Mouse (Mus musculus) midbrain, embryonic 15.5 days (tissue): ENCODE data around the gene 4930558K02Rik. TPM values are rescaled to one million over a fixed set of nuclear protein-coding genes. Genes with fewer than 3 reads are reported as not detected.

Source experiments
- ATAC-seq: fragments of 200-750 bp; cut with Nextera tagmentation; replicated peaks from 2 replicates; pipeline ENCODE4 v1.8.0; 2017; ENCODE audit warnings: moderate TSS enrichment
- H3K27ac ChIP-seq: fragments of 300-500 bp; sonication (generic); 2 replicates; pipeline ENCODE4 v1.5.1; 2015; ENCODE audit warnings: mild to moderate bottlenecking, inconsistent platforms
- H3K27me3 ChIP-seq: fragments of 300-500 bp; sonication (generic); replicated peaks from 2 replicates; pipeline ENCODE4 v1.6.1; 2015; ENCODE audit warnings: inconsistent platforms
- H3K36me3 ChIP-seq: fragments of 300-500 bp; sonication (generic); replicated peaks from 2 replicates; pipeline ENCODE4 v1.6.1; 2015; ENCODE audit warnings: inconsistent platforms
- H3K4me1 ChIP-seq: fragments of 300-500 bp; sonication (generic); 2 replicates; pipeline ENCODE4 v1.6.1; 2015; ENCODE audit warnings: inconsistent platforms
- H3K4me2 ChIP-seq: fragments of 300-500 bp; sonication (generic); 2 replicates; pipeline ENCODE4 v1.6.1; 2015; ENCODE audit warnings: inconsistent platforms, mild to moderate bottlenecking, moderate library complexity
- H3K4me3 ChIP-seq: fragments of 300-500 bp; sonication (generic); 2 replicates; pipeline ENCODE4 v1.5.1; 2015; ENCODE audit warnings: mild to moderate bottlenecking, inconsistent platforms
- H3K9ac ChIP-seq: fragments of 300-500 bp; sonication (generic); 2 replicates; pipeline ENCODE4 v1.6.1; 2015; ENCODE audit warnings: mild to moderate bottlenecking, inconsistent platforms
- H3K9me3 ChIP-seq: fragments of 300-500 bp; sonication (generic); 2 replicates; pipeline ENCODE4 v1.6.1; 2016; ENCODE audit warnings: inconsistent platforms
- WGBS: fragments of 180-500 bp; shearing (Covaris S2); methylation state at CpG from one replicate; pipeline ENCODE4 v1.1.7; 2015; ENCODE audit warnings: mixed read lengths; 5-methylcytosine and 5-hydroxymethylcytosine counted together
- polyA plus RNA-seq: library from polyadenylated mRNA; unstranded; fragments of >200 nt; fragmentation: Nextera tagmentation; extraction: Ambion mirVana; gene quantifications from 2 replicates; pipeline ENCODE4 v1.2.1, GENCODE M21; 2015

The 4930558K02Rik gene
- polyA plus RNA-seq, 1 experiment from 2014 or later = 0.22 TPM

DNA sequence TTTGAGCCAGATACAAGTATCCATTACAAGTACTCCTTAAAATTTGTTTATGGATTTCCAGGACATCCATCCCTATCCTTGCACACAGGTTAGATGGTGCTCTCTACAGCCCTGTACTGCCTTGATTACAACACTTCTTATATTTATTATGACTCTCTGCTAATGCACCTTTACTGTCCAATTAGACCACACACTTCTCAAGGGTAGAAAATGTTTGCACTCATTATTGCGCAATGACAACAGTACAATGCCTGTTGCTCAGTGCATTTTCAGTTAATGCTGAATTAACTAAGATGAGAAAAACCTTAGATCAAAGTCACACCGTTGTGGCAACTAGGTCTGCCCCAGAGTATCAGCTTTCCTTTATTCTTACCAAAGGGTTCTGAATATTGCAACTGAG is 51.5 kb downstream of the 4930558K02Rik start:
- Histone ChIP-seq H3K4me3 (no peak overlapping the region), H3K36me3 (no peaks in the 10 kb centered on the region), H3K9ac (no peak overlapping the region), H3K4me1 (no peaks in the 10 kb centered on the region), H3K4me2 (no peak overlapping the region), H3K9me3 (no peaks in the 10 kb centered on the region), H3K27ac (no peak overlapping the region), H3K27me3 (no peaks in the 10 kb centered on the region)
- ATAC-seq = no peak
- 86% methylated on average over 2 of the region's 2 CpGs for WGBS

DNA sequence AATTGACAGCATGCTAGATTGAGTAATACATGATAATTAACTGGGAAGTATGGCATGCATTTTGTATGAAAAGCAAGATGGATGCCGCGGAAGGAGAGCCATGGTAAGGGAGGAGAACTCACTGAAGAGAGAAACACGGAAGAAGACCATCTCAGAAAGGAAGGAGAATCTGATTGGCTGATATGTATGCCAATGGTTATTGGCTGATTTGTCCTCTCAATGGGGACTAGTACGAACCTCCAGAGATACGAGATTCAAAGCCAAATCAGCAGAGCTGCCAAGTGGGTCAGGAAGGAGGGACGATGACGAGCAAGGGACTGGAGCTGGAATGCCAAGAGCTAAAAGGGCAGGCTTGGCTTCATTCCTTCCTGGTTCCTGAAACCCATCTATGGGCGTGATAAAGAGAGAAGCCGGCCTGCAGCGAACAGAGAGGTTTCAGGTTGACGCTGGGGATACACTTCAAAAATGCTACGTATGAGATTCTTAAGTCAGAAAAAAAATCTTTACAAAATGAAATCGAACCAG is 54.1 kb downstream of the 4930558K02Rik start:
- H3K9me3 ChIP-seq = no peaks in the 10 kb centered on the region

DNA sequence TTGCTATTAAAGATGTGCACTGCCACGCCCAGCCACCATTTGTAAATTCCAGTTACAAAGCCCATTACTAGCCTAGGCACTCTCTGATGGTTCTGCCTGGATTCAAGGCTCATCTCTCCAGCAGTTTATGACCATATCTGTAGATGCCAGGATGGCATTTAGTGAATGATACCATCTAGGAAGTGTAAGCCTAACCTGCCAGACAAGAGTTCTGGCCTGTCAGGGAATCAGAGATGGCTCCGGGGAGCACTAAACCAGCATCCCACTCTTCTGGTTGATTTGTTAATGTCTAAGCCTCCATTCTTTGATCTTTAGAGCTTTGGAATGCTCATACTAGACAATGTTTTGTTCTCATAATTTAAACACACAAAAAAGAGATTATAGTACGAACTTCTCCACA is 55.1 kb downstream of the 4930558K02Rik start:
- Histone ChIP-seq H3K4me3 (no peak overlapping the region), H3K9me3 (no peaks in the 10 kb centered on the region), H3K36me3 (no peaks in the 10 kb centered on the region), H3K27me3 (no peaks in the 10 kb centered on the region), H3K4me2 (no peak overlapping the region), H3K27ac (no peak overlapping the region), H3K9ac (no peak overlapping the region), H3K4me1 (no peaks in the 10 kb centered on the region)
- 41% methylated on average over 3 of the region's 3 CpGs for WGBS
- no peak for ATAC-seq

More for the DNA sequence above, 54.1 kb downstream of the 4930558K02Rik start:
- WGBS = 89% methylated on average over 13 of the region's 13 CpGs
- no peaks in the 10 kb centered on the region for H3K27me3 ChIP-seq
- no peak for ATAC-seq
- H3K36me3 ChIP-seq = no peaks in the 10 kb centered on the region
- H3K27ac ChIP-seq = no peak overlapping the region
- no peak overlapping the region for H3K4me2 ChIP-seq
- no peaks in the 10 kb centered on the region for H3K4me1 ChIP-seq
- no peak overlapping the region for H3K4me3 ChIP-seq
- no peak overlapping the region for H3K9ac ChIP-seq

DNA sequence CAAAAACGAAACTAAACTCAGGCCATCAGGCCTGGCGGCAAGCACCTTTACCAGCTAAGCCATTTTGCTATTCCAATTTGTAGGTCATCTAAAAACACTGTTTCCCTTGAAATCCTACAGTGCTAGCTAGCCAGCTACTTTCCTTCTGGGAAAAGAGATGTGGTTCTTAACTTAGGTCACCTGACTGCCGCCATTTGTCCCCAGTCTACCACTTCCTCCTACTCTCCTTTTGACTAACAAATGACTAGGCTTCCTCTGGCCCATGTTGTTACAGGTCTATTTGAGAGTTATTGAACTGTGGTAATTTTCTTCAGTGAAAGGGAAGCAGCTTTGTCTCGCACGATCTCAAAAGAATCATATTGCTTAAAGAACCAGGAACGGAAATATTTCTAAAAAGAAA is 57.5 kb downstream of the 4930558K02Rik start:
- H3K9me3 ChIP-seq = no peaks in the 10 kb centered on the region
- H3K4me1 ChIP-seq = no peaks in the 10 kb centered on the region
- WGBS = 82% methylated on average over 6 of the region's 6 CpGs
- H3K27ac ChIP-seq = no peak overlapping the region
- H3K9ac ChIP-seq = no peak overlapping the region
- no peaks in the 10 kb centered on the region for H3K27me3 ChIP-seq
- no peaks in the 10 kb centered on the region for H3K36me3 ChIP-seq
- no peak overlapping the region for H3K4me2 ChIP-seq
- no peak for ATAC-seq
- no peak overlapping the region for H3K4me3 ChIP-seq

DNA sequence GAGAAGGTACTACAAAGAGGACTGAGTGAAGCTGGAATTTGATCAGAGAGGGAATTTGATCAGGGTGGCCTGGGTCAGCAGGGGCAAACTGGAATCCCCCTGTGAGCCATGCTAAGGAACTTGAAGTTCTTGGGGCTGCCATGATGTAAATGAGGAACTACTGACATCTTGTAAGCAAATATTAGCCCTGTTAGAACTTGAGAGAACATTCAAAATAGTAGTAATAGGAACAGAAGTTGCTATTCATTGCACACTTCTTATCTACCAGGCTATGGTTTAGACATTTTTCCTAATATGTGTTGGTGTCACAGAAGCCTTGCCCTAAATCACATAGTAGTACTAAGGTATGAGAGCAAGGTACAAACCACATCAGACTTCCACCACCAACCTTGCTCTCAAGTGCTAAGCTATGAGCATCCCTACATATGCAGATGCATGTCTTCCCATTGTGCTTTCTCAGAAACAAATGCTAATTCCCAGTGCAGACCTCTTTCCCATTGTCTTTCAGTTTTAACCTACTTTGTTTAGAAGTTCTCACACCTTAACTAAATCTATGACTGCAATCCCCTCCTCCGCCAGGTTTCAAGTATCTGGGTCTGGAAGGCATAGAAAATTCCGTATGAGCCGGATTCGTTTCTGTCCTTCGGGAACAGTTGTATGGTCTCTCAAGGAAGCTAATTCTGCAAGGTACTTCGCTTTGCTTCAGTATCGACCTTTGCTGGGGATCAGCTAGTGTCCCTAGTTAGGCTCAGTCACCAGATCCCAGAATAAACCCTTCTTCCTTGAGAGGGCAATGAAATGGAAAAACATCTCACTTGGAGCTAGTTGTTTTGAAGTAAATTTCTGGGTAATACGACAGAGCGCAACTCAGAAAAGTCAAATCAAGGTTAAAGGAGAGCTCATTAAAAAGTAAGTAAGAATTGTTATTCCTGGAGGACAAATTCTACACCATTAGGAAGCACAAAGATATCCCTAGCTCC is 58.7 kb downstream of the 4930558K02Rik start:
- no peak for ATAC-seq
- Histone ChIP-seq H3K9me3 (no peaks in the 10 kb centered on the region), H3K27me3 (no peaks in the 10 kb centered on the region), H3K4me3 (no peak overlapping the region), H3K36me3 (no peaks in the 10 kb centered on the region), H3K4me1 (no peaks in the 10 kb centered on the region), H3K27ac (no peak overlapping the region), H3K9ac (no peak overlapping the region), H3K4me2 (no peak overlapping the region)
- 83% methylated on average over 9 of the region's 9 CpGs for WGBS

DNA sequence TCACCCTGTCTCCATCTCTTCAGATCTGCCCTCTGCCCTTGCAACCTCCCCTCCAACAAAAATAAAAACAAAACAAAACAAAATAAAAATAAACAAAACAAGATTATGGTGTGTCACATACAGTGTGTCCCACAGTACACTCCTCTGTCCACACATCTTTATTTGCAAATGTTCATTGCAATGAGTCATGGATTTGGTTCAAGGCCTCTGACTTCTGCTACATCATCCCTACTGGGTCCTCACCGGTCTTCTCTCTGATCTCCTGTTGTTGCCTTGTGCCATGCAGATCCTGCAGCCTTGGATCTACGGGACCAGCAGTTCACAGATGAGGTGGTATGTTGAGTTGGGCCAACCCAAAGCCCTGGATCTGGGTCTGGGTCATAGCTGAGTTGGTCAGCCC is 59.8 kb downstream of the 4930558K02Rik start:
- H3K36me3 ChIP-seq = no peaks in the 10 kb centered on the region
- no peaks in the 10 kb centered on the region for H3K27me3 ChIP-seq
- H3K9ac ChIP-seq = no peak overlapping the region
- no peak overlapping the region for H3K27ac ChIP-seq
- H3K4me1 ChIP-seq = no peaks in the 10 kb centered on the region
- no peak overlapping the region for H3K4me2 ChIP-seq
- WGBS = 99% methylated on average over 2 of the region's 2 CpGs
- H3K9me3 ChIP-seq = no peaks in the 10 kb centered on the region
- no peak overlapping the region for H3K4me3 ChIP-seq
- no peak for ATAC-seq

DNA sequence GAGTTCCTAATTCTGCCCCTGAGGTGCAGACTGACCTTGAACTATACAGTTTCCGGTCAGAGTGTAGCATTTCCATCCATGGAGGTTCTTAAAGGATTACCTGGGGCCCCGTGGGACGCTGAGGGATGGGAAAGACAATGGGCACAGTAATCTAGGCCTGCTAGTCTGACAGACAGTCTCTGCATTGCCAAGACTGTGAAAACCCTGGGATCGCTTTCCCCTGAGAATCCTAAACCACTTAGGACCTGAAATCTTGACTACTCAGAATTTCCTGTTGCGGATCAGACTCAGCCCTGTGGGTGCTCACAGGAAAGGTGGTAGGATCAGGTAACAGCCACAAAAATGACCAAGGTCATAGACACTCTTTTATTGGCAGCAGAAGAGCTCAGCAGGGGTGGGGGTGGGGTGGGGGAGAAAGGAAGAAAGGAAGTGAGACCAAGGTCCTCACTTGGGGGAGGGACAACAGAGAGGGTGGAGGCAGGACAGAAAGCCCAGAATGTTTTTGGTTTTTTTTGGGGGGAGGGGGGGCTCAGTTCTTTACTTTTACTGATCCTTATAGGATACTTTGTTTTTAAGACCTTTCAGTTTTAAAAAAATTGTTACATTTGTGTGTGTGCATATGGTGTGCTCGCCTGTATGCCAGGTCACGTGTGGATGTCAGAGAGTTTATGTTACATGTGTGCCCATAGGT is 60.6 kb downstream of the 4930558K02Rik start:
- Histone ChIP-seq H3K4me2 (no peak overlapping the region), H3K9ac (no peak overlapping the region), H3K4me1 (no peaks in the 10 kb centered on the region), H3K36me3 (no peaks in the 10 kb centered on the region), H3K27me3 (no peaks in the 10 kb centered on the region), H3K4me3 (no peak overlapping the region), H3K27ac (no peak overlapping the region), H3K9me3 (no peaks in the 10 kb centered on the region)
- WGBS = 42% methylated on average over 7 of the region's 7 CpGs
- ATAC-seq = no peak

DNA sequence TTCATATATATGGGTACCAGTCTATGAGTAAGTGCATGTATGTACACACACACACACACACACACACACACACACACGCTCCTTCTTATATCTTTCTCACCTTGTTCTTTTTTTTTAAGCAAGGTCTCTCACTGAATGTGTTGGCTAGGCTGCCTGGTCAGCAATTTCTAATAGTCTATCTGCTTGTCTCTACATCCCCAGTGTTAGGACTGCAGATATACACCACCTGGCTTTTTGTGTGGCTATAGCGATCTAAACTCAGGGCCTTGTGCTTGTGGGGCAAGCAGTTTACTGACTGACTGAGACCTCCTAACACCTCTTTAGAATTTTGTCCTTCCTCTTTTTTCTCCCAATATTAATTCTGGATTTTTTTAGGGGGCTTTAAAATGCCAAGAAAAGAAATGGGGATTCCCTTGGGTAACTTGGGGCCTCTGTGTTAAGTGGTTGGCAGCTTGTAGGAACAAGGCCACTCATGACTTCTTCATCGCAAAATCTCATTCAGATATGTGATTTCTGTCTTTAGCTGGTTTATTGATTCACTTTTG is 61.4 kb downstream of the 4930558K02Rik start:
- H3K27ac ChIP-seq = no peak overlapping the region
- no peaks in the 10 kb centered on the region for H3K27me3 ChIP-seq
- WGBS = 92% methylated on average over 3 of the region's 3 CpGs
- no peak for ATAC-seq
- H3K9me3 ChIP-seq = no peaks in the 10 kb centered on the region
- H3K4me1 ChIP-seq = no peaks in the 10 kb centered on the region
- H3K36me3 ChIP-seq = no peaks in the 10 kb centered on the region
- H3K4me2 ChIP-seq = no peak overlapping the region
- H3K4me3 ChIP-seq = no peak overlapping the region
- H3K9ac ChIP-seq = no peak overlapping the region

DNA sequence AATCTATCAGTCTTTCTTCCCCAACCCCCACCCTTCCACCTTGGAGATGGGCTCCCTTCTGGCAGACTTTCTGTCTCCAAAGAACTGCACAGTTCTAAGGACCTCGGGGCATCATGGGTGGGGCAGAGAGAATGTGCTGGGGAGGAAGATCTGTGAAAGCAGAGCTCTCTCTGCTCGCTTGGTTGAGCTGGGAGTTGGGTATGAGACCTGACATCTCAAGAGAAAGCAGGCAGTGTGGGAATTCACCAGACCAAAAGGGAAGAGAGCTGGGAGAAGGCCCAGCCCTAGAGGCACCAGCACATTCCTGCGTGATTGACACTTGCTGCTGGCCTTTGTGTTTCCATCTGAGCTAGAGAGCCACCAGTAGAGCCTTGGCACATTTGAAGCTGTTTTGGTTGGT is 63.4 kb downstream of the 4930558K02Rik start:
- Histone ChIP-seq H3K36me3 (no peaks in the 10 kb centered on the region), H3K4me2 (no peak overlapping the region), H3K27ac (no peak overlapping the region), H3K4me3 (no peak overlapping the region), H3K4me1 (no peaks in the 10 kb centered on the region), H3K27me3 (no peaks in the 10 kb centered on the region), H3K9ac (no peak overlapping the region), H3K9me3 (no peaks in the 10 kb centered on the region)
- WGBS = 51% methylated on average over 3 of the region's 3 CpGs
- no peak for ATAC-seq

DNA sequence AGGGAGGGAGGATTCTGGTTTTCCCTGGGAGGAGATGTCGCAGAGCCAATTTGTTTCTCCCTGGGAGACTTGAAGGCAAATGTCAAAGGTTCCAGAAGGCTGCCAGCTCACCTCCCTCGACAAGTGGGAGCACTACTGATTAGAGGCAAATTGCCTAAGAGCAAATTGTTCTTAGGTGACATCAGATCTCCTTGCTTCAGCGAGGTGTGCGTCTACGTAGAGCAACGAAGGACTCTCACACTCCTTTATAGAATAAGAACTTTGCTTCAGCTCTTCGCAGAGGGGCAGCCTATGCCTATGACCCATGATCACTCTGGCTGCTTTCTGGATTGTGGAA is 65.8 kb downstream of the 4930558K02Rik start:
- WGBS = 75% methylated on average over 7 of the region's 7 CpGs
- H3K4me3 ChIP-seq = no peak overlapping the region
- no peak overlapping the region for H3K27ac ChIP-seq
- H3K4me1 ChIP-seq = no peaks in the 10 kb centered on the region
- H3K4me2 ChIP-seq = no peak overlapping the region
- no peak for ATAC-seq
- H3K9me3 ChIP-seq = no peaks in the 10 kb centered on the region
- no peaks in the 10 kb centered on the region for H3K27me3 ChIP-seq
- H3K9ac ChIP-seq = no peak overlapping the region
- no peaks in the 10 kb centered on the region for H3K36me3 ChIP-seq

DNA sequence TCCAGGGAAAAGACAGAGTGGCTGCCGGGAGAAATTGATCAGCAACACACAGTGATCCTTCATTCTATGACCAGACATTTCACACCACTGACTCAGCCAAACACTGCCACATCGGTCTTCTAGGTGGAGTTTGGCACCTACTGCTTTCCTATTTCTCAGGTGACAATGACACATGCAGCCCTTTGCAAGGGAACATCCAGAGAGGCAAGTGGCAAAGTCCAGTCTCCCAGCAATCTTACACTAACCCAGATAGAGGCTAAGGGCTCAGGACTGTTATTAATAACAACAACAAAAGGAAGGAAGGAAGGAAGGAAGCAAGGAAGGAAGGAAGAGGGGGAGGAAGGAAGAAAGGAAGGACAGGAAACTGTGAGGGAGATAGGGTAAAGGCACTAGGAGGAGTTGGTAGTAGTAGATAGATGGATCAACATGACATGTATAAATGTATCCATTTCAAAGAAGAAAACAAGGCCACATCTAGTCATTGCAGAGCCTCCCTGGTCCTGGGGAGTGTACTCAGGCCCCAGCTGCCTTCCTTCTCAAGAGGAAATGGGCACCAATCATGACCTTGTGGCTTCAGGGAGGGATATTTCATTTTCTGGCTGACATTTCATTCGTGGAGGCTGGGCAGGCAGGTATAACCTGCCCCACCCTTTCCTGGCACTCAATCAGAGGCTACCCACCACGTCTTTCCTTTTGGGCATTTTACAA is 66.3 kb downstream of the 4930558K02Rik start:
- no peaks in the 10 kb centered on the region for H3K4me1 ChIP-seq
- H3K4me3 ChIP-seq = no peak overlapping the region
- no peak overlapping the region for H3K9ac ChIP-seq
- no peak overlapping the region for H3K4me2 ChIP-seq
- no peaks in the 10 kb centered on the region for H3K27me3 ChIP-seq
- no peaks in the 10 kb centered on the region for H3K36me3 ChIP-seq
- H3K27ac ChIP-seq = no peak overlapping the region
- no peak for ATAC-seq
- WGBS = 73% methylated on average over 4 of the region's 4 CpGs
- H3K9me3 ChIP-seq = no peaks in the 10 kb centered on the region

DNA sequence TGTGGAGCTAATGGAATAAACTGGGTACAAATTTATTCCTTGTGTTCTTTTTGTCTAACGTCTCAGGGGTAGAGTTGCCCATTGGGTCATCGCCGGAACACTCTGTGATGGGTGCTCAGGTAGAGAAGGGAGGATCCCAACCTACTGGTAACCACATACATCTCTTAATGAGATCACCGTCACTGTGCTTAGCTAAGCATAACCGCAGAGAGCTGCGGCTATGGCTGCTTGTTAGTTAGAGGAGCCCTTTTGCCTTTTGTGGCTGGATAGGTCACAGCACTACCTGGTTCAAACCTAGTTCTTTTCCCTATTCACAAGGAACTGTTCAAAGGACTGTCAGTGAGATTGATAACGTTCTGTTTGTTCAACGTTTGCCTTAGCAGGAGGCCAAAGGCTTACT is 70.4 kb downstream of the 4930558K02Rik start:
- Histone ChIP-seq H3K9ac (no peak overlapping the region), H3K27me3 (no peaks in the 10 kb centered on the region), H3K4me2 (no peak overlapping the region), H3K9me3 (no peaks in the 10 kb centered on the region), H3K4me1 (no peaks in the 10 kb centered on the region), H3K4me3 (no peak overlapping the region), H3K36me3 (no peaks in the 10 kb centered on the region), H3K27ac (no peak overlapping the region)
- ATAC-seq = no peak
- 86% methylated on average over 8 of the region's 8 CpGs for WGBS
